Comparison of ENCODE assay signal across 28 mouse cellular contexts in genomic region chr9:110541988-110542387, GRCm38 (mm10). TPM values are rescaled to one million over a fixed set of nuclear protein-coding genes. Genes with fewer than 3 reads are reported as not detected.
DNase-seq lines count a peak whose midpoint lies in the region; ATAC-seq and TF ChIP-seq lines count a peak whose summit lies in the region.
"Had no signal": no experiment of that assay in that cellular context is flagged by ENCODE, and none has a peak within 500 bp of the region (broad histone marks: within the 10 kb centered on the region; RNA-seq: fewer than 3 reads in every experiment).

No protein-coding gene starts in this region.

- no peak overlapping the region for H3K9ac ChIP-seq in liver, postnatal 0 days (replicated peaks)
- H3K9ac ChIP-seq in MEL (ENCODE audit: control insufficient read depth, low read depth, low read length, poor library complexity, severe bottlenecking): no peak overlapping the region
- H3K9ac ChIP-seq in forebrain, embryonic 12.5 days: no peak overlapping the region
- H3K9ac ChIP-seq: embryonic facial prominence, embryonic 12.5 days; embryonic facial prominence, embryonic 15.5 days; forebrain, embryonic 15.5 days; hindbrain, embryonic 13.5 days; intestine, embryonic 15.5 days had no signal

- TF ChIP-seq EP300 in liver, postnatal 0 days (IDR thresholded peaks at IDR 0.05; ENCODE audit: low read depth): no peak
- TF ChIP-seq EP300 in MEL (IDR thresholded peaks at IDR 0.05; ENCODE audit: low read depth in 1 of 2, low read length in 2 of 2): peak; percentile 64 to 65

- no peaks in the 10 kb centered on the region for H3K27me3 ChIP-seq in liver, postnatal 0 days (ENCODE audit: insufficient read depth, low read length)
- H3K27me3 ChIP-seq in MEL (ENCODE audit: control insufficient read depth in 1 of 2, insufficient read depth in 2 of 2, low read length in 2 of 2): no peaks in the 10 kb centered on the region
- H3K27me3 ChIP-seq in forebrain, embryonic 12.5 days: no peaks in the 10 kb centered on the region
- H3K27me3 ChIP-seq: CH12.LX; embryonic facial prominence, embryonic 12.5 days; embryonic facial prominence, embryonic 15.5 days; forebrain, embryonic 15.5 days; hindbrain, embryonic 13.5 days; intestine, embryonic 15.5 days had no signal

- H3K4me2 ChIP-seq in liver, postnatal 0 days (ENCODE audit: low read depth, low read length): no peak overlapping the region
- H3K4me2 ChIP-seq in forebrain, embryonic 12.5 days: no peak overlapping the region
- H3K4me2 ChIP-seq: embryonic facial prominence, embryonic 12.5 days; embryonic facial prominence, embryonic 15.5 days; forebrain, embryonic 15.5 days; heart, embryonic 11.5 days; hindbrain, embryonic 13.5 days; intestine, embryonic 15.5 days had no signal

- no peaks in the 10 kb centered on the region for H3K9me3 ChIP-seq in liver, postnatal 0 days (ENCODE audit: low read length)
- H3K9me3 ChIP-seq in MEL (replicated peaks; ENCODE audit: insufficient read depth, low read length): no peaks in the 10 kb centered on the region
- no peaks in the 10 kb centered on the region for H3K9me3 ChIP-seq in forebrain, embryonic 12.5 days
- H3K9me3 ChIP-seq: embryonic facial prominence, embryonic 12.5 days; embryonic facial prominence, embryonic 15.5 days; forebrain, embryonic 15.5 days; G1E; hindbrain, embryonic 10.5 days; hindbrain, embryonic 13.5 days; intestine, embryonic 15.5 days had no signal

- DNase-seq in liver, postnatal 0 days: no peak
- DNase-seq in liver (no peak), MEL (ENCODE audit: low read depth, low spot score) (peak; percentile 39)
- no peak for DNase-seq in cerebellum, postnatal 36 days
- DNase-seq in lung, adult 2 months: no peak
- DNase-seq: adrenal gland, adult 8-10 months; adrenal gland, postnatal 25 days; cerebellum, adult 11 months; cerebellum, adult 2 months; cerebellum, adult 9-11 months; cerebellum, postnatal 25 days; gastrocnemius, postnatal 10 days; gastrocnemius, postnatal 36 days; heart, postnatal 36 days; kidney, adult 11 months had no signal

- no peak for TF ChIP-seq RAD21 in MEL (IDR thresholded peaks at IDR 0.05; ENCODE audit: low read depth, low read length)

- 0 out of 2 replicates have a peak, but pooled peaks cover 2% of the 10 kb centered on the region for H3K36me3 ChIP-seq in liver, postnatal 0 days (replicated peaks; ENCODE audit: insufficient read depth, low read length)
- peaks cover 16 to 17% of the 10 kb centered on the region in 2 experiments for H3K36me3 ChIP-seq in MEL (ENCODE audit: control insufficient read depth in 1 of 2, insufficient read depth in 2 of 2, low read length in 2 of 2)
- no peaks in the 10 kb centered on the region; the same call in 1 of the 2 replicates for H3K36me3 ChIP-seq in forebrain, embryonic 12.5 days (replicated peaks)
- H3K36me3 ChIP-seq: embryonic facial prominence, embryonic 15.5 days; forebrain, embryonic 15.5 days; hindbrain, embryonic 13.5 days; intestine, embryonic 15.5 days had no signal

- no peak overlapping the region for H3K27ac ChIP-seq in liver, postnatal 0 days (ENCODE audit: low read depth)
- H3K27ac ChIP-seq in MEL (ENCODE audit: control insufficient read depth, low read depth, low read length): no peak overlapping the region
- H3K27ac ChIP-seq in forebrain, embryonic 12.5 days: no peak overlapping the region
- H3K27ac ChIP-seq: embryonic facial prominence, embryonic 12.5 days; embryonic facial prominence, embryonic 15.5 days; forebrain, embryonic 15.5 days; hindbrain, embryonic 10.5 days; hindbrain, embryonic 13.5 days; intestine, embryonic 15.5 days had no signal

- H3K79me2 ChIP-seq in MEL (ENCODE audit: control insufficient read depth, insufficient read depth, low read length, poor library complexity): peaks cover 56% of the 10 kb centered on the region

- TF ChIP-seq CTCF in liver, postnatal 0 days (IDR thresholded peaks at IDR 0.05; ENCODE audit: low read depth): no peak
- no peak for TF ChIP-seq CTCF in MEL (IDR thresholded peaks at IDR 0.05 in 2 of 3, conservative IDR thresholded peaks at IDR 0.05 in 1 of 3; ENCODE audit: control insufficient read depth in 1 of 3, insufficient read depth in 1 of 3, low read depth in 2 of 3, low read length in 3 of 3, poor library complexity in 1 of 3, severe bottlenecking in 1 of 3)
- no peak for TF ChIP-seq CTCF in lung, adult 2 months (IDR thresholded peaks at IDR 0.05; ENCODE audit: insufficient read depth, low read length)

- no peak overlapping the region for H3K4me3 ChIP-seq in liver, postnatal 0 days (ENCODE audit: low read depth, low read length)
- H3K4me3 ChIP-seq in MEL (ENCODE audit: control insufficient read depth in 1 of 2, insufficient read depth in 1 of 2, low read depth in 2 of 2, low read length in 2 of 2): no peak overlapping the region
- H3K4me3 ChIP-seq in lung, adult 2 months (replicated peaks; ENCODE audit: extremely low read depth, low read depth, low read length): no peak overlapping the region
- H3K4me3 ChIP-seq in forebrain, embryonic 12.5 days (replicated peaks): no peak overlapping the region
- H3K4me3 ChIP-seq: embryonic facial prominence, embryonic 12.5 days; embryonic facial prominence, embryonic 15.5 days; forebrain, embryonic 15.5 days; hindbrain, embryonic 10.5 days; hindbrain, embryonic 13.5 days; intestine, embryonic 15.5 days had no signal

- 0 out of 2 replicates have a peak, but pooled peaks have one; percentile 8 for ATAC-seq in liver, postnatal 0 days
- ATAC-seq in common myeloid progenitor, adult 5-6 weeks (replicated peaks; ENCODE audit: low read depth, poor library complexity, severe bottlenecking): peak; percentile 43; the same call in 1 of the 2 replicates
- ATAC-seq in forebrain, embryonic 12.5 days (ENCODE audit: low FRiP score): no peak
- ATAC-seq: activated CD4-positive, CD25-positive, alpha-beta regulatory T cell, adult 4 months; forebrain, embryonic 15.5 days; hindbrain, embryonic 16.5 days; intestine, embryonic 15.5 days had no signal

- TF ChIP-seq POLR2A in MEL (IDR thresholded peaks at IDR 0.05; ENCODE audit: control insufficient read depth in 1 of 2, insufficient read depth in 1 of 2, low read depth in 1 of 2, low read length in 2 of 2, poor library complexity in 1 of 2): no peak
- no peak for TF ChIP-seq POLR2A in lung, adult 2 months (IDR thresholded peaks at IDR 0.05; ENCODE audit: borderline replicate concordance, extremely low read depth, low read depth, low read length)

- H3K4me1 ChIP-seq in liver, postnatal 0 days (ENCODE audit: insufficient read depth): peaks cover 4% of the 10 kb centered on the region
- peaks cover 4 to 18% of the 10 kb centered on the region in 2 experiments; a peak in 3 of 4 replicates for H3K4me1 ChIP-seq in MEL (ENCODE audit: control insufficient read depth in 1 of 2, insufficient read depth in 2 of 2, low read length in 2 of 2)
- H3K4me1 ChIP-seq in lung, adult 2 months (ENCODE audit: control insufficient read depth, insufficient read depth, low read length): peaks cover 2% of the 10 kb centered on the region
- peaks cover 5% of the 10 kb centered on the region; the same call in 1 of the 2 replicates for H3K4me1 ChIP-seq in forebrain, embryonic 12.5 days
- H3K4me1 ChIP-seq: embryonic facial prominence, embryonic 12.5 days; hindbrain, embryonic 10.5 days had no signal

- 53% methylated on average over 4 of the region's 4 CpGs for WGBS in liver, postnatal 0 days (ENCODE audit: insufficient replicate concordance)
- 60% methylated on average over 4 of the region's 4 CpGs for WGBS in lung, adult 2 months
- WGBS in forebrain, embryonic 12.5 days: 88% methylated on average over 4 of the region's 4 CpGs

TF ChIP-seq in MEL, 35 proteins besides CTCF, POLR2A, EP300 and RAD21:
- TF ChIP-seq KAT2A (conservative IDR thresholded peaks at IDR 0.05; ENCODE audit: low read depth, low read length) (no peak), GABPA (IDR thresholded peaks at IDR 0.05; ENCODE audit: low read depth, low read length) (no peak), POLR2AphosphoS2 (IDR thresholded peaks at IDR 0.05; ENCODE audit: low read length) (no peak), MEF2A (IDR thresholded peaks at IDR 0.05; ENCODE audit: extremely low read depth, insufficient replicate concordance, low read depth, low read length, poor library complexity, severe bottlenecking) (no peak), TCF12 (IDR thresholded peaks at IDR 0.05; ENCODE audit: low read depth, low read length) (no peak), MAFK (IDR thresholded peaks at IDR 0.05; ENCODE audit: borderline replicate concordance, low read depth, low read length) (no peak), MAX (IDR thresholded peaks at IDR 0.05; ENCODE audit: low read length) (no peak), CHD1 (IDR thresholded peaks at IDR 0.05; ENCODE audit: low read depth, low read length) (no peak), MXI1 (IDR thresholded peaks at IDR 0.05; ENCODE audit: low read depth, low read length) (0 out of 2 replicates have a peak, but pooled peaks have one; percentile 52), ELF1 (IDR thresholded peaks at IDR 0.05; ENCODE audit: low read depth, low read length) (no peak), SIN3A (IDR thresholded peaks at IDR 0.05; ENCODE audit: low read length) (peak; percentile 77), HCFC1 (IDR thresholded peaks at IDR 0.05; ENCODE audit: low read depth, low read length) (no peak), MYC (IDR thresholded peaks at IDR 0.05; ENCODE audit: low read depth, low read length) (no peak), TAL1 (IDR thresholded peaks at IDR 0.05; ENCODE audit: low read length) (peak; percentile 56), MAZ (IDR thresholded peaks at IDR 0.05; ENCODE audit: low read depth, low read length) (no peak), E2F4 (IDR thresholded peaks at IDR 0.05; ENCODE audit: borderline replicate concordance, low read depth, low read length) (no peak), MYB (IDR thresholded peaks at IDR 0.05; ENCODE audit: low read depth, low read length) (no peak), SMC3 (IDR thresholded peaks at IDR 0.05; ENCODE audit: low read depth, low read length) (no peak), ETS1 (IDR thresholded peaks at IDR 0.05; ENCODE audit: low read depth, low read length) (peak; percentile 35; the same call in 1 of the 2 replicates)

RNA-seq across cellular contexts. Expression of gene Setd2, which starts 9.6 kb away (rescaled TPM):
- polyA plus RNA-seq in liver, postnatal 0 days (2015; fragmentation: Nextera tagmentation; extraction: Ambion mirVana): 9.6 and 10.1 TPM in 2 replicates
- 28.2 and 36.8 TPM in 2 replicates for total RNA-seq in MEL (2012; rRNA removed)
- 100 to 1,000 TPM in 1 of 2 experiments, 10 to 100 TPM in 1; 59.2 to 105 TPM for polyA plus RNA-seq in MEL (2012; ENCODE audit: insufficient read depth in 1 of 2, insufficient read length in 2 of 2, low read depth in 1 of 2, low replicate concordance in 2 of 2, missing spikeins in 1 of 2)
- 181 and 254 TPM in 2 replicates for total RNA-seq in common myeloid progenitor, adult 5-6 weeks (2017)
- polyA plus RNA-seq in lung, adult 2 months (2012; rRNA removed): 34.6 and 42.6 TPM in 2 replicates
- 45.0 and 49.7 TPM in 2 replicates for polyA plus RNA-seq in forebrain, embryonic 12.5 days (2016; fragmentation: Nextera tagmentation; extraction: Ambion mirVana)
